Mouse (Mus musculus) heart, adult 2 months (tissue): ENCODE results near the gene Acpp.

Source experiments
- CTCF ChIP-seq: fragments of 200-600 bp; IDR thresholded peaks from 2 replicates; pipeline ENCODE4 v1.8.1; 2022; ENCODE audit warnings: antibody characterized with exemption, mild to moderate bottlenecking, moderate library complexity
- POLR2A ChIP-seq: fragments of 200-500 bp; IDR thresholded peaks from 2 replicates; pipeline ENCODE4 v1.6.1; 2011; ENCODE audit warnings: mild to moderate bottlenecking, low read depth, low read length, control low read depth; ENCODE audit not compliant: insufficient read depth

GRCm38 (mm10) chr9:104251111-104251510 lies 86.4 kb downstream of the Acpp start:
- no peak for TF ChIP-seq CTCF
- TF ChIP-seq POLR2A = no peak
